Mouse (Mus musculus) T-helper 2 cell (primary cell): ENCODE measurements around the gene Selenon.

ENCODE experiments used
- in situ Hi-C: fragments of 300-600 bp; cut with MboI, MseI; formaldehyde crosslinking; loops from one replicate; pipeline ENCODE4 v1.15.1; 2025; ENCODE audit warnings: high pct_unique_total_duplicates

Gene Selenon

DNA sequence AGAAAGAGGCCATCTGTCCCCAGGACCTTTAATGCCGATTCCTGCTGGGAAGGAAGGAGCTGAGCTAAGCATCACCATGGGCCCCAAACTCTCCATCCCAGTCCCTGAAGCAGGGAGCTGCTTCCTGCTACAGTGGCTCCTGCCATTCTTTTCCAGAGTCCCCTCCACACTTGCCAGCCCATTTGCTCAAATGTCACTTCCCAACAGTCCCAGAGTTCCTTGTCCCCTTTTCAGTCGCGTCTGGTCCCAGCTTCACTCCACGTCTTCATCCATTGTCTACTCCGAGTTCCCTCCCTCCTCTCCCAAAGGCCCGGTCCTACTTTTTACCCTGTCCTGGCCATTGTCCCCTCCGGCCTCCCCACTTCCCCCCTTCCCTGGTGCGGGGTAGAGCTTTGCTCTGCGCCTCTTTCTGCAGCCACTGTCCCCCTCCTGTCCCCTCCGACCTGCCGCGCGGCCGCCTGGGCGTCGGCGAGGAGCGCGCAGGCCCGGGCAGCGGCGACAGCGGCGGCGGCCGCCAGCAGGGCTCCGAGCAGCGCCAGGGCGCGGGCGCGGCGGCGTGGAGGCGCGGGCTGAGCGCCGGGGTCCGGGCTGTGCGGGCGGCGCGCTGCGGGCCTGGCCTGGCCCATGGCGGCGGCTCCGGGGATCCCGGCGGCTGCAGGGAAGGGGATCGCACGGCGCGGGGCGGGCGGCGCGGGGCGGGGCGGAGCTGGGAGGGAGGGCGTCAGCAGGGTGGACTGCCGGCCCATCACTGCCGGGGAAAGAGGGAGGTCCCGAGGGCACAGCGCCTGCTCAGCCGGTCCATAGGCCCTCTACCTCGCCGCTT is at the start of gene Selenon:
Gene Selenon (minus strand): TSS at position 673 of the 823 bp plus-strand sequence.
- in situ Hi-C loops = no loop called here

DNA sequence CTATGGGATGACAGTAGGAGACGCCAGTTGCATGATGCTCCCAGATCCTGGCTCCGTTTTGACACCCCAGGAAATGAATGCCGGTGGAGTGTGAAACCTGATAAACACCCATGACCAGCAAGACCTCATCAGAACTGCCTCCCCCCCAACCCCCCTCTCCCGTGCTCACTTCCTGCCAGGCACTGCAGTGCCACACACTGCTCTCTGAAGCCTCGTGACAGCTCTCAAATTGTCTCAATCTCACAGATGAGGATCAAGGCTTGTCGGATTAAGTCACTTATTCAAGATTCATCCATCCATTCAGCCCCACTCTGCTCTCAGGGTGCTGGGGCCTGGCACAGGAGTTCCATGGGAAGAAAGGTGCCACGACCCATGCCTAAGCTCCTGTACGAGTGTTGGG is 49.4 kb upstream of the Selenon start:
- in situ Hi-C loops = no loop called here

DNA sequence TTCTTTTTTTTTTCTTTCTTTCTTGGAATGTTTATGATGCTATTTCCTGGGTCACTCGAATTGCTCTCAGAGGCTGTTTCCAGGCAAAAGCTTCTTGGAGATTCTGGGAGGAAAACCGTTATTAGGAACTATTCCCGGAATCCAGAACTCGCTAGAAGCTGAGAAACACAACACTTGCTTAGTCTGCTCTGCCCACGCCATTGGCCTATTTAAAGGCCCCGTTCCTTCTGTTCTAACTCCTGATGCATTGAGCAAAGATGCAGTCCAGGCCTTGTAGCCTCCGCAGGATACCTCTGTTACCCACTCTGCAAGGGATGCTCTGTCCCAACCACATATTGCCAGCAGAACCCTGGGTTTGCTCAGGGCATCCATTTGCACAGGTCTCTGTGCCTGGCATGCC is 48.8 kb upstream of the Selenon start:
- in situ Hi-C loops = no loop called here

DNA sequence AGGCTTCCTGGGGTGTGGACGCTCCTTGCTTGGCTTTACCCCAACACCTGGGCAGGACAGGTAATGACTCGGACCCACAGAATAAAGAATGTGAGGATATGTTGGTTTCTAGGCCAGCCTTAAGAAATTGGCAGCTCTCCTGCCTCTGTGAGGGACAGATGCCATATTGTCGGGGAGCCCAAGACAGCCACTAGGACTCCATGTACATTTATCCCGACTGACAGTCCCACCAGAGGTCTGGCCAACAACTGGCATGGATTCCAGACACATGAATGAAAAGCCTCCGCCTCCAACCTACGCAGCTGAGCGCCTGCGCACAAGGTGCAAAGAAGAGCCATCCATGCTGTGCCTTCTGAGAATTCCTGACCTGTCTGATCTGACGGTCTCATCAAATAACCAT is 48.1 kb upstream of the Selenon start:
- in situ Hi-C loops = no loop called here

GRCm38 (mm10) chr4:134596816-134597692 is 45.1 kb upstream of the Selenon start:
- in situ Hi-C loops = loop anchor here (10.0 kb wide), 1 partner anchor 548 kb away; no protein-coding TSS in a partner anchor

DNA sequence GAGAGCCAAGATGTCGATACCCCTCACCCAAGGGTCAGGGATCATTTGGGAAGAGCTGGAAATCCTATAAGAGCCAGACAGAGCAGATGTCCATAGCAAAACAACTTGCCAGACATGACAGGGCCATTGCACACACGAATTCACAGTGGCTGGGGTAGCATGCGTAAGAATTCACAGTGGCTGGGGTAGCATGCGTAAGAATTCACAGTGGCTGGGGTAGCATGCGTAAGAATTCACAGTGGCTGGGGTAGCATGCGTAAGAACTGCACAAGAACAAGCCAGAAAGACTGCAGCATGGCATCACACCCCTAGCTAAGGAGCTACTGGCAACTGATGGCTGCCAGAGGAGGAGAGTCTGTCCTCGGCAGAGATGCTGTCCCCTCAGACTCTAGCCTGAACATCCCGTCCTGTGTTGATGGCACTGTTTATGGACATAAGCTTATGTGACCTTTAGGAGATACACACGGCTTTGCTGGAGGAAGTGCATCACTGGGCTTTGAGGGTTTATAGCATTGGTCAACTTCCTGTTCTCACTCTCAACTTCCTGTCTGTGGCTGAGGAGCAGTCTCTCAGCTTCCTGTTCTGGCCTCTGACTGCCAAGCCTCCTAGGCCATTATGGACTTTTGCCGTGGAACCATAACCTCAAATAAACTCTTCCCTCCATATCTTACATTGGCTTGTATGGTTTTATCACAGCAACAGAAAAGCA is 42.9 kb upstream of the Selenon start:
- in situ Hi-C loops = loop anchor here (10.0 kb wide), 1 partner anchor 550 kb away; no protein-coding TSS in a partner anchor

DNA sequence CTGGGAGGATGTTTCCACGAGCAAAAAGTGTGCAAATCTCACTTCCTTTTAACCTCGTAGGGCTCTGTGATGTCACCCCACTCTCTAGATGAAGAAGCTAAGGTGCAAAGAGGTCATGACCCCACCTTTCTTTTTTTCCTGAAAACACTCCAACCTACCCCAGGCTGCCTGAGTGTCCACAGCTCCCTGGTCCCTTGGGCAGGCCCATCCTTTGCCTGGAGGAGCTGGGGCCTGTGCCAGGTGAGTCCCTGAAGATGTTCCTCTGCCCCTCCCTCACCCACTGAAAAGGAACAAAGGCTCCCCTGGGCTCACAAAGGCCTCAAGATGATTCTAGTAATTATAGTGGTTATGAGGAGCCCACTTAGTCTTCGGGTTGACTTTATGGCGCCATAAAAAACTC is 40.5 kb upstream of the Selenon start:
- in situ Hi-C loops = loop anchor here (10.0 kb wide), 1 partner anchor 552 kb away; no protein-coding TSS in a partner anchor

GRCm38 (mm10) chr4:134591506-134592061 is 39.6 kb upstream of the Selenon start:
- in situ Hi-C loops = loop anchor here (10.0 kb wide), 1 partner anchor 553 kb away; no protein-coding TSS in a partner anchor

DNA sequence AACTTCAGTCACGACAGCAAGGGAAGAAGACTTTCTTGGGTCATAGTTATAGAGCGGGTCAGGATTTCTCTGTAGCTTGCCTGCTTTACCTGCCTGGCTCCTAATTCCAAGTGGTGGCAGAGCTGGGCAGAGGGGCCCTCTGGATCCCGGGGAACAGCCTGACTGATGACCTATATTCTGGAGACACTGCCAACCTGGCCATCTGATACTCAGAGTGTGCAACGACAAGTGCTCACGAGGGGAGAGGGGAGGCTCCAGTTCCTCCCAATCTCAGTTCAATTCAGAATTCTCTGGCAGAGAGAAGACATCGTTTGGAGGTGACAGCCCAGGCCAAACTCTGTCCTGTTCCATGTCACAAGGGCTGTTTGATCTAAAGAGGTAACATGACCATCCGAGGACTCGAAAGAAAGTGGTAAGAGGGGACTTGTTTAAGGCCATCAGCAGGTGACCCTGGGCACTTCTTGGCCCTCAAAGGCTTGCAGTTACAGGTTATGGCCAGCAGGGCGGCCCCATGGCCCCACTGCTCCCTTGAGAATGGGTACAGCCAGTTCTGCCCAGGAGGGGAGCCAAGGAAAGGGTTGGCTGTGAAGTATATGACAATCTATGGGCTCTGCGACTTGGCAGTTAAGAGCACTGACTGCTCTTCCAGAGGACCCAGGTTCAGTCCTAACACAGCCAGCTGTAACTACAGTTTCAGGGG is 38.4 kb upstream of the Selenon start:
- in situ Hi-C loops = loop anchor here (10.0 kb wide), 1 partner anchor 554 kb away; no protein-coding TSS in a partner anchor

DNA sequence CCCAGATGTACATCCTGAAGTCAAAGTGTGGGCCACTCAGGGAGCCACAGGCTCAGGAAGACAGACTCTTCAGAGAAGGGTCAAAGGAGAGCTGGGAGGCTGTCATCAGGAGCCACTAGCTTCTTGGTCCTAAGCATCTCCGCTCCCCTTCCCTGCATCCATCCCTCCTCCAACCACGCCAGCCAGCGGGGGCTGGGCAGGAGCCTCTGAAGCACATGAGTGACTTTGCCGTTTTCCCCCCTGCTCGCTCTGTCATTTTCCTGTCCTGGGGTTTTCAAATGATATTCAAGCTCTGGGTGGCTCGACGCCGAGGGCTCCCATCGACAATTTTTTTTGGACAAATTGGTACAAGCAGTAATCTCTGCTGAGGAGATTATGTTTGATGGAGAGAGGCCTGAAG is 37.8 kb upstream of the Selenon start:
- in situ Hi-C loops = loop anchor here (10.0 kb wide), 1 partner anchor 555 kb away; no protein-coding TSS in a partner anchor

GRCm38 (mm10) chr4:134588951-134589350 is 37.0 kb upstream of the Selenon start:
- in situ Hi-C loops = no loop called here

DNA sequence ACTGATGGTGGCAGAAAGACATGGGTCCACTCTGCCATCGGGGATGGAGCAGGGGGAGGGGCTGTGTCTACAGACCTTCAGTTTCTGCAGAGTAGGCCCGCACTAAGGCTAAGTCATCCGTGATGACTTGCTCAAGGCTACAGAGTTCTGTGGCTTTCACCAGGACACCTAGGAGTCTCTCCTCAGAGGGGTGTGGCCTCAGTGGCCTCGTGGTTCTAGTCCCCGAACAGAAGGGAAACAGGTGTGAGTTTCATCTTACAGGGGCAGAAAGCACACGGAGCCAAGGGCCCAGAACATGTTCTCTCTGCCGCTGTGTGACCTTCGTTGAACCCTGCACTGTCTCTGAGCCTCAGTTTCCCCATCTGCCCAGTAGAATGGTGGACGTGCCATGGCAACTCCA is 36.3 kb upstream of the Selenon start:
- in situ Hi-C loops = no loop called here

DNA sequence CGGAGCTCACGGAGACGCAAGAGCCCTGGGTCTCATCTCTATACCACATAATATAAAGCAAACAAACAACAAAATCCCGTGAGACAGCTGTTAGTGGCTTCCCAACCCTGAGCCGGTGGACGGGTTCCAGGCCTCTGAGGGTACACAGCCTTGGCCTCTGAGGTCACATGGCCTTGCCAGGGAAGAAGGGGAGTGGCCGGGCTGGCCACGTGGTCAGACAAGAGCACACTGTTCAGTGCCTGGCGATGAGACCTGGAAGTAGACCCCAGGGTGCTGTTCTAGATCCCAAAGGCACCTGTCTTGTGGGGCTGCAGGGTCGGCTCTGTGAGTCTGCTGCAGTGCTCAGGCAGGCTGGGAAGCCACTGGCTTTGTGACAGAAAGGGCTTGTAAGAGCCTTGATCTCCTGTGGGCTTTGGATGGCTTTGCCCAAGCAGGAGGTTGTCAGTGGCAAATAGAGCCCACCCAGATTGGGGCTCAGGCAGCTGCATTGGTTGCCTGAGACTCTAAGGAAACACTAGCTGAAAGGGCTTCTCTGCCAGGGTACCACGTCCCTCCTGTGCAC is 35.8 kb upstream of the Selenon start:
- in situ Hi-C loops = no loop called here

DNA sequence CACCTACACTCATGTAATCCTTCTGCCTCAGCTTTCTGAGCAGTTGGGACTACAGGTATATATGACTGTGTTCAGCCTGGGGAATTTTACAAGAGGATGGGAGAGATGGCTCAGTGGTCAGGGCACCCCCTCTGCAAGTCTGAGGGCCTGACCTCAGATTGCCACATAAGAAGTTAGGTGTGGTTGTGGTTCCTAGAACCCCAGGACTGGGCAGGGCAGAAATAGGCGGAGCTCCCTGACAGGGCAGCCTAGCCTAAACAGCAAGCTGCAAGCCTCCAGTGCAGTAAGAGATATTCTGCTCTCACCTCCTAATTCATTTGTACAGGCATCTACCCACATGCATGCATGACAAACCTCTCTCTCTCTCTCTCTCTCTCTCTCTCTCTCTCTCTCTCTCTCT is 34.7 kb upstream of the Selenon start:
- in situ Hi-C loops = no loop called here

- in situ Hi-C loops = no loop called here
These were observed 34.2 kb upstream of the Selenon start for GRCm38 (mm10) chr4:134586126-134586525.

- in situ Hi-C loops = no loop called here
These were observed 31.5 kb upstream of the Selenon start for GRCm38 (mm10) chr4:134583513-134583912.

DNA sequence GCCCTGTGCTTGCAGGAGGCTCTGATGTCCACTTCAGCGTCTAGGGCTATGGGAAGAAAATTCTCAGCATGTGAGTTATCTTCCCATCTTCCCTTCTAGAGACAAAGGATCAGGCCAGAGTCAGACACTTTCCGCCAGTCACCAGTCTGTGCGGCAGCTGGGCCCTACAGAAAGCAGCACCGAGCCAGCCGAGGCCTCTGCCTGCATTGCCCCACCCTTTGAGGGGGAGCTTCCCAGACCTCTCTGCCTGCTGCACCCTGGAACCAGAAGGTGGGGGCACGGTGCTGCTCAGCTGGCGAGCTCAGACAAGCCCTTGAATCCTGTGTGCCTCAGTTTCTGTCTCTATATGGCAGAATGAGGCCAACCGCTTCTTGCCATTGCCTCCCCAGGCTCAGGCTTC is 29.4 kb upstream of the Selenon start:
- in situ Hi-C loops = no loop called here

DNA sequence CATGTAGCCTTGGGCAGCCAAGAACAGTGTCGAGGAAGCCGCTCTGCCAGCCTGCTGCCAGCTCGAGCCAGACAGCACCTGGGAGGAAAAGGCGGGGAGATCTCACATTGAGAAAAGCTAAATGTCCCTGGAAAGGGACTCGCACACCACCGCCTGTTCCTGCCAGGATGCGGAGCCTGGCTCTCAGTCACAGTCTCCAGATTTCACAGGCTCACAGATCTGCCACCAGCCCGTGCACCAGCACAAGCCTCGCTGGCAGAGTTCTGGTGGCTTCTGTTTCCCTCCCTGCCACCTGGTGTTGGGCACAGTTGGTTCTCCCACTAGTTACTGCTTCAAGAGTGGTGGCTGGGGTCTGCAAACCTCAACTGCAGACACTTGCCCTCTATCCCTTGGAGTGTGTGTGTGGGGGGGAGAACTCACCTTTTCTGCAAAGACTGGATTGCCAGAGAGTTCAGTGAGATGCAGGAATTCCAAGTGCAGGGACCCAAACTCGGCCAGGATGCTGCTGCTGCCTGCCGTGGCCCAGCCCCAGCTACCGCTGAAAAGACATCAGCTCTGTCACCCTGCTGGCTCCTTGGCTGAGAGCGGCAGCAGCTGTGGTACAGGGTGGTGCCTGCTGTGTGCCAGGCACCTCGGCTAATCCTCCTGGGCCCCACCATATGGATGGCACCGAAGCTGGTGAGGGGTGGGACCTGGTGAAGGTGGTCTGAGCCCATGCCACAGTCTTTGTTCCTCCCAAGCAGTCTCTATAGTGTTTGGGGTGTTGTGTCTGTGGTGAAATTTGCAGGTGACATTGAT is 28.6 kb upstream of the Selenon start:
- in situ Hi-C loops = no loop called here

DNA sequence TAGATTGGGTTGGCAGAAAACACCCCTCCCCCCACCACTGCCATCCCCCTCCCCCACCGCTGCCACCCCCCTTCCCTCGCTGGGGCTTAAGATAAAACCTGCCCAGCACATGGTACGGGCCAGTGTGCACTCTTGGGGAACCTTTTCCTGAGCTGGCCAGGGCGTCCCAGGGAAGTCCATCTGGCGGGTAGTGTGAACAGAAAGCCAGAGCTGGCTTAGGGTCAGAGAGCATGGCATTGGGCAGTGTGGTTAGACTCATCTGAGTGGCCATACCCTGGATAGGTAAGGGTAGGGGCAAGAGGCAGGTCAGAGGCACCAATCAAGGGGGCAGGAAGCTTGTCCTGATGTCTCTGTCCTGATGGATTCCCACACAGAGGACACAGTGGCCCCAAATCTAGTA is 27.7 kb upstream of the Selenon start:
- in situ Hi-C loops = no loop called here

GRCm38 (mm10) chr4:134579212-134579611 is 27.2 kb upstream of the Selenon start:
- in situ Hi-C loops = no loop called here
